Mouse (Mus musculus): ENCODE measurements around the gene Fgf4. TPM values are rescaled to one million over a fixed set of nuclear protein-coding genes. Genes with fewer than 3 reads are reported as not detected.

Fgf4 gene
- total and polyA plus RNA-seq, 3 experiments: not detected

GRCm38 (mm10) chr7:144823988-144824387 lies 23.2 kb upstream of the Fgf4 start:
- Histone ChIP-seq H3K9ac (ENCODE audit: insufficient read depth, low read depth) (no peak overlapping the region), H3K27me3 (replicated peaks) (peaks cover 93% of the 10 kb centered on the region), H3K27ac (ENCODE audit: insufficient read depth, low read depth) (no peak overlapping the region), H3K4me1 (ENCODE audit: control insufficient read depth in 1 of 2, insufficient read depth in 2 of 2) (no peaks in the 10 kb centered on the region), H3K4me2 (ENCODE audit: insufficient read depth, low read depth, poor library complexity, severe bottlenecking) (no peak overlapping the region), H3K36me3 (replicated peaks in 1 of 2; ENCODE audit: control insufficient read depth in 1 of 2, insufficient read depth in 1 of 2, low read length in 1 of 2) (no peaks in the 10 kb centered on the region), H3K79me2 (replicated peaks; ENCODE audit: control insufficient read depth, extremely low read depth, insufficient read depth, poor library complexity, severe bottlenecking) (no peaks in the 10 kb centered on the region), H3K9me3 (replicated peaks; ENCODE audit: low read length) (no peaks in the 10 kb centered on the region), H3K4me3 (replicated peaks in 1 of 3; ENCODE audit: low read depth in 2 of 3, low read length in 2 of 3, poor library complexity in 1 of 3) (no peak overlapping the region)
- dilution Hi-C loops (cut with MboI; ENCODE audit: extremely low pct_ligation_motif_present, extremely low pct_unique_long_range_greater_than_20kb, low sequenced_read_pairs) (no loop called here), in situ Hi-C loops (cut with MboI; ENCODE audit: low pct_ligation_motif_present, low pct_unique_long_range_greater_than_20kb, low sequenced_read_pairs) (no loop called here)
- TF ChIP-seq ELF1 (IDR thresholded peaks at IDR 0.05; ENCODE audit: low read depth, low read length) (no peak), JUND (conservative IDR thresholded peaks at IDR 0.05; ENCODE audit: low read depth, low read length) (no peak), MAZ (IDR thresholded peaks at IDR 0.05; ENCODE audit: low read depth, low read length) (no peak), PAX5 (IDR thresholded peaks at IDR 0.05; ENCODE audit: low read length) (no peak), POLR2AphosphoS2 (IDR thresholded peaks at IDR 0.05; ENCODE audit: low read depth, low read length) (no peak), POLR2A (IDR thresholded peaks at IDR 0.05; ENCODE audit: low read depth, low read length) (no peak), ZC3H11A (IDR thresholded peaks at IDR 0.05; ENCODE audit: low read depth, low read length) (no peak), HCFC1 (IDR thresholded peaks at IDR 0.05; ENCODE audit: low read depth, low read length) (no peak), RCOR1 (conservative IDR thresholded peaks at IDR 0.05; ENCODE audit: low read depth, low read length) (no peak)
- DNase-seq (ENCODE audit: extremely low read depth): no peak

- Histone ChIP-seq H3K79me2 (replicated peaks; ENCODE audit: control insufficient read depth, extremely low read depth, insufficient read depth, poor library complexity, severe bottlenecking) (no peaks in the 10 kb centered on the region), H3K27me3 (replicated peaks) (peaks cover 94% of the 10 kb centered on the region), H3K36me3 (replicated peaks in 1 of 2; ENCODE audit: control insufficient read depth in 1 of 2, insufficient read depth in 1 of 2, low read length in 1 of 2) (no peaks in the 10 kb centered on the region), H3K27ac (ENCODE audit: insufficient read depth, low read depth) (no peak overlapping the region), H3K4me3 (replicated peaks in 1 of 3; ENCODE audit: low read depth in 2 of 3, low read length in 2 of 3, poor library complexity in 1 of 3) (no peak overlapping the region), H3K4me2 (ENCODE audit: insufficient read depth, low read depth, poor library complexity, severe bottlenecking) (no peak overlapping the region), H3K9me3 (replicated peaks; ENCODE audit: low read length) (no peaks in the 10 kb centered on the region), H3K4me1 (ENCODE audit: control insufficient read depth in 1 of 2, insufficient read depth in 2 of 2) (no peaks in the 10 kb centered on the region), H3K9ac (ENCODE audit: insufficient read depth, low read depth) (no peak overlapping the region)
- dilution Hi-C loops (cut with MboI; ENCODE audit: extremely low pct_ligation_motif_present, extremely low pct_unique_long_range_greater_than_20kb, low sequenced_read_pairs): no loop called here
- no peak for TF ChIP-seq ZMIZ1 (IDR thresholded peaks at IDR 0.05; ENCODE audit: low read depth, low read length)
- TF ChIP-seq EP300 (IDR thresholded peaks at IDR 0.05; ENCODE audit: low read length): no peak
- TF ChIP-seq CHD2 (IDR thresholded peaks at IDR 0.05; ENCODE audit: low read length): no peak
- no peak for TF ChIP-seq ZKSCAN1 (IDR thresholded peaks at IDR 0.05; ENCODE audit: borderline replicate concordance, low read depth, low read length)
- no peak for TF ChIP-seq MAZ (IDR thresholded peaks at IDR 0.05; ENCODE audit: low read depth, low read length)
- TF ChIP-seq ZNF384 (IDR thresholded peaks at IDR 0.05; ENCODE audit: low read depth, low read length): no peak
- TF ChIP-seq POLR2AphosphoS2 (IDR thresholded peaks at IDR 0.05; ENCODE audit: low read depth, low read length): no peak
- TF ChIP-seq BHLHE40 (IDR thresholded peaks at IDR 0.05; ENCODE audit: low read depth, low read length): no peak
- no peak for TF ChIP-seq IRF4 (IDR thresholded peaks at IDR 0.05; ENCODE audit: low read depth, low read length)
- TF ChIP-seq ETS1 (conservative IDR thresholded peaks at IDR 0.05; ENCODE audit: low read depth, low read length): no peak
- no peak for TF ChIP-seq JUN (IDR thresholded peaks at IDR 0.05; ENCODE audit: insufficient read depth, low read depth, low read length)
- no peak for TF ChIP-seq MAFK (IDR thresholded peaks at IDR 0.05; ENCODE audit: insufficient replicate concordance, low read length)
- no peak for TF ChIP-seq GABPA (IDR thresholded peaks at IDR 0.05; ENCODE audit: insufficient replicate concordance, low read depth, low read length)
- no peak for TF ChIP-seq MYC (IDR thresholded peaks at IDR 0.05; ENCODE audit: low read depth, low read length)
- TF ChIP-seq SMC3 (IDR thresholded peaks at IDR 0.05; ENCODE audit: low read depth, low read length): no peak
- no peak for TF ChIP-seq PAX5 (IDR thresholded peaks at IDR 0.05; ENCODE audit: low read length)
- DNase-seq (ENCODE audit: extremely low read depth): no peak
- in situ Hi-C loops (cut with MboI; ENCODE audit: low pct_ligation_motif_present, low pct_unique_long_range_greater_than_20kb, low sequenced_read_pairs): no loop called here
Observed at GRCm38 (mm10) chr7:144828369-144828768, 18.8 kb upstream of the Fgf4 start.
